Comparison of ENCODE assay signal across 22 mouse cellular contexts in the genomic region with DNA sequence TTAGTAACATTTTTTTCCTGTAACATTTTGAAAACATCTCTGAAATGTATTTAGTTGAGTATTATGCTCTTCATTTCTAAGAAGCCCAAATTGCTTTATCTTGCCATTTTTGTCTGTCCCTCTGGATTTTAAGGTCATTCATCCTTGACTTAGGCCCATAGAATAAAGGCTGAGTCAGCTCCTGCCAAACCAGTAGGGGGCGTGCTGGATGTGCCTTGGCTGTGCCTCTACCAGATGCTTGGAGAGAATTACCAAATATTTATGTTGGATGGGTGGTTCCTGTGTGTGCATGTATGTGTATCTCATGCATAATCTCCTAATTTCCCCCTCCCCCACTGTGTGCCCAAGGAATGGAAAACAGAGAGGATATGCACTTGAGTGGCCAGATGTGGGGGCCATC. TPM values are rescaled to one million over a fixed set of nuclear protein-coding genes. Genes with fewer than 3 reads are reported as not detected.
DNase-seq lines count a peak whose midpoint lies in the region; TF ChIP-seq lines count a peak whose summit lies in the region.
"Had no signal": no experiment of that assay in that cellular context is flagged by ENCODE, and none has a peak within 500 bp of the region (broad histone marks: within the 10 kb centered on the region; RNA-seq: fewer than 3 reads in every experiment).

No protein-coding gene starts in this region.

- H3K4me3 ChIP-seq in layer of hippocampus, adult 2 months: peak overlapping the region; percentile 94; the same call in 1 of the 2 replicates
- H3K4me3 ChIP-seq in ES-Bruce4 (ENCODE audit: low read depth, low read length): no peak overlapping the region
- H3K4me3 ChIP-seq: embryonic facial prominence, embryonic 12.5 days; erythroblast, embryonic 14.5 days; heart, embryonic 13.5 days had no signal

- no peaks in the 10 kb centered on the region for H3K27me3 ChIP-seq in ES-Bruce4 (ENCODE audit: control insufficient read depth, insufficient read depth, low read length, poor library complexity, severe bottlenecking)

- TF ChIP-seq POLR2A in ES-Bruce4 (IDR thresholded peaks at IDR 0.05; ENCODE audit: insufficient read depth, low read length): no peak
- TF ChIP-seq POLR2A in brain, embryonic 14.5 days (IDR thresholded peaks at IDR 0.05; ENCODE audit: borderline replicate concordance, extremely low read depth, insufficient read depth, insufficient read length, poor library complexity, severe bottlenecking): no peak

- peak; percentile 72 for TF ChIP-seq CTCF in layer of hippocampus, adult 2 months (conservative IDR thresholded peaks at IDR 0.05)
- TF ChIP-seq CTCF in ES-Bruce4 (IDR thresholded peaks at IDR 0.05; ENCODE audit: low read depth, low read length): peak; percentile 50
- peak; percentile 27; the same call in 1 of the 2 replicates for TF ChIP-seq CTCF in brain, embryonic 14.5 days (IDR thresholded peaks at IDR 0.05; ENCODE audit: borderline replicate concordance, extremely low read depth, insufficient read depth, insufficient read length)

- H3K9ac ChIP-seq in ES-Bruce4 (ENCODE audit: low read depth, poor library complexity, severe bottlenecking): no peak overlapping the region
- H3K9ac ChIP-seq: embryonic facial prominence, embryonic 12.5 days; heart, embryonic 13.5 days; lung, embryonic 14.5 days had no signal

- H3K36me3 ChIP-seq in ES-Bruce4 (ENCODE audit: control insufficient read depth, insufficient read depth, low read length, poor library complexity, severe bottlenecking): no peaks in the 10 kb centered on the region
- H3K36me3 ChIP-seq: embryonic facial prominence, embryonic 12.5 days; heart, embryonic 13.5 days had no signal

- no peak for TF ChIP-seq EP300 in ES-Bruce4 (IDR thresholded peaks at IDR 0.05; ENCODE audit: insufficient read depth, low read depth, low read length)

- DNase-seq in cerebellum, adult 9-10 months: peak; percentile 56
- DNase-seq in cerebellum, adult 11 months: no peak
- DNase-seq in layer of hippocampus, adult 2 months (ENCODE audit: low spot score in 2 of 2): no peak
- DNase-seq in layer of hippocampus, postnatal 14 days (ENCODE audit: low spot score in 2 of 2): no peak
- no peak for DNase-seq in brain, embryonic 14.5 days (ENCODE audit: low read depth)
- DNase-seq in kidney, postnatal 14 days: no peak
- DNase-seq: adrenal gland, postnatal 10 days; gastrocnemius, postnatal 14 days; heart, adult 18-20 months; heart, postnatal 36 days; kidney, adult 18-20 months; left cerebral cortex, postnatal 4 days; liver; lung, embryonic 14.5 days; lung, postnatal 36 days; thymus, postnatal 36 days had no signal

- H3K4me1 ChIP-seq in ES-Bruce4 (ENCODE audit: control insufficient read depth, insufficient read depth, low read length): no peaks in the 10 kb centered on the region
- H3K4me1 ChIP-seq: embryonic facial prominence, embryonic 12.5 days had no signal

- no peaks in the 10 kb centered on the region for H3K9me3 ChIP-seq in ES-Bruce4 (replicated peaks; ENCODE audit: control insufficient read depth, insufficient read depth, low read length, poor library complexity, severe bottlenecking)
- H3K9me3 ChIP-seq: embryonic facial prominence, embryonic 12.5 days; heart, embryonic 13.5 days had no signal

- H3K27ac ChIP-seq in layer of hippocampus, adult 2 months: no peak overlapping the region
- H3K27ac ChIP-seq in ES-Bruce4 (ENCODE audit: insufficient read depth, low read length): no peak overlapping the region
- H3K27ac ChIP-seq: embryonic facial prominence, embryonic 12.5 days; heart, embryonic 13.5 days; kidney, postnatal 0 days had no signal

RNA-seq across cellular contexts. Expression of a gene that starts 2.4 kb away (rescaled TPM):
- total RNA-seq in layer of hippocampus, adult 2 months (2021): 10 to 100 TPM; 71.3 to 72.5 TPM
- total RNA-seq in layer of hippocampus, postnatal 14 days (2021): 10 to 100 TPM; 61.8 to 65.4 TPM
- polyA plus RNA-seq in ES-Bruce4 (2011; ENCODE audit: insufficient read depth, insufficient read length, low read depth, missing spikeins): 1.0 and 1.9 TPM in 2 replicates
- 8.8 and 16.0 TPM in 2 replicates for polyA plus RNA-seq in brain, embryonic 14.5 days (2012; rRNA removed)
- total RNA-seq: common myeloid progenitor, adult 5-6 weeks; heart, adult 18-20 months had no signal
